Mouse (Mus musculus): ENCODE measurements around the gene Rnaset2a. TPM values are rescaled to one million over a fixed set of nuclear protein-coding genes. Genes with fewer than 3 reads are reported as not detected.
"Not testable (repeated sequence)": the region's sequence is repeated elsewhere in the genome, so short reads cannot be mapped to it uniquely, and the experiment has no call there.

Gene Rnaset2a
- total RNA-seq (2014; rRNA removed) (12.9 and 17.4 TPM in 2 replicates), polyA plus RNA-seq (2015; fragmentation: Nextera tagmentation; extraction: Ambion mirVana) (12.6 and 15.1 TPM in 2 replicates)

DNA sequence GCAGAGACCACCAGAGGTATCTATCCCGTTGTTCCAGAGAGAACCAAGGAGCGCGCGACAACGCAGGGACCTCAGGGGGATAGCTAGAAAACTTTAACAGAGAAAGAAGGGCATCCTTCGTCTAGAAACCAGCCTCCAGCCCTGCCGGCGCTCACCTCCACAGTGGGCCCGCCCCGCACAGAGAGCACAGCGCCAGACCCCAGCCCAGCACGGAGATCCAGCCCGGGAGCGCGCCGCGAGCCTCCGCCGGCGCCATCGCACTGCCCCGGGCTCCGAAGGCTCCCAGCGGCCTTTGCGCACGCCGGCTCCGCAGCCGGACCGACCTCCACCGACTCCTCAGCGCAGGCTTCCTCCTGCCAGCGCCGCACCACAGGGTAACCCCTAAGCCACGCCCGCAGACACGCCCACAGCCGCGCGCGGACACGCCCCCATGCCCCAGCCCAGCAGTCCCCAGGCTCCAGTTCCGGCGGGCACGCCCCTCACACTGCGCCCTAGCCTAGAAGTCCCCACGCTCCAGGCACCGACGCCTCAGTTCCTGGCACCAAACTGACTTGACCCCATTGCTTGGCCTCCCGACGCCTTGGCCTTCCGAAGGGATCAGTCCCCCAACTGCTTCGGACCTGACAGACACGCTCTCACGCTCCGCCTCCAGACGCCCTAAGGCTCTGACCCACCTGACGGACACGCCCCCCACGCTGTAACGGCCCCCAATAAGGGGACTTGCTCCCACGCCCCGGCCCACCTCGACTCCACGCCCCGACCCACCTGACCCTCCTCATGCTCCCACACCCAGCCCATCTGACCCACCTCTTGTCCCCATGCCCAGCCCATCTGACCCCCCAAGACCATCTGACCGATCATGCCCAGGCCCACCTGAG is at the start of gene Rnaset2a, which contains the start of gene Gm49673:
TSS of gene Rnaset2a (minus strand) at position 659 of the 878 bp plus-strand sequence.
TSS of gene Gm49673 (minus strand) at position 350 of the 878 bp plus-strand sequence.
- not testable (repeated sequence) for H3K9ac ChIP-seq (replicated peaks; ENCODE audit: low read length, poor library complexity, severe bottlenecking)
- peak within 1 kb of the TSS; percentile 53 for H3K4me2 ChIP-seq (ENCODE audit: low read depth, low read length, poor library complexity, severe bottlenecking)

DNA sequence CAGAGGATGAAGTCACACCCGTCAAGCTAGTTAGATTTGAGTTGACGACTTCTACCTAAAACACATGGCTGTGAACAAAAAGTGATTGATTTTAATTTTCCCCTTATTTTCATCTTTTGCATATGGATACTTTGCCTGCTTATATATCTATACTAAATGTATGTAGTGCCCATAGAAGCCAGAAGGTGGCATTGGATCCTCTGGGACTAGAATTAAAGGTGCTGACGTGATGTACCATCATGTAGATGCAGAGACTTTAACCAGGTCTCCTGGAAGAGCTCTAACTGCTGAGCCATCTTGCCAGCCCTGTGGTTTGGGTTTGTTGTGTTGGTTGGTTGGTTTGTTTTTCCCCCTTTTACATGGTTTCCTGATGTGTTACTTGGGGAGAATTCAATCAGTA is 49.8 kb upstream of the Rnaset2a start:
- Histone ChIP-seq H3K9me3 (ENCODE audit: low read length) (no peaks in the 10 kb centered on the region), H3K9ac (replicated peaks; ENCODE audit: low read length, poor library complexity, severe bottlenecking) (no peak overlapping the region), H3K27ac (ENCODE audit: low read depth, low read length) (no peak overlapping the region), H3K4me1 (ENCODE audit: insufficient read depth, low read length) (no peaks in the 10 kb centered on the region), H3K27me3 (ENCODE audit: insufficient read depth, low read length) (no peaks in the 10 kb centered on the region), H3K4me2 (ENCODE audit: low read depth, low read length, poor library complexity, severe bottlenecking) (no peak overlapping the region), H3K4me3 (ENCODE audit: low read depth, low read length) (no peak overlapping the region), H3K36me3 (ENCODE audit: insufficient read depth, low read length) (peaks cover 9% of the 10 kb centered on the region; the same call in 1 of the 2 replicates)
- peak; percentile 65 for DNase-seq (ENCODE audit: low spot score)
- 77% methylated on average over 3 of the region's 3 CpGs for WGBS
- peak; percentile 70 for TF ChIP-seq CTCF (IDR thresholded peaks at IDR 0.05)
- ATAC-seq (ENCODE audit: low FRiP score), result no peak

More for the DNA sequence above, at the start of gene Rnaset2a, which contains the start of gene Gm49673:
- WGBS, result under 1% methylated on average over 41 of the region's 67 CpGs
- not testable (repeated sequence) for H3K27me3 ChIP-seq (ENCODE audit: insufficient read depth, low read length); H3K4me1 ChIP-seq (ENCODE audit: insufficient read depth, low read length); H3K36me3 ChIP-seq (ENCODE audit: insufficient read depth, low read length); H3K9me3 ChIP-seq (ENCODE audit: low read length); H3K27ac ChIP-seq (ENCODE audit: low read depth, low read length); DNase-seq (ENCODE audit: low spot score)
- peak within 1 kb of the TSS; percentile 40 for H3K4me3 ChIP-seq (ENCODE audit: low read depth, low read length)
- peak; percentile 92 for ATAC-seq (ENCODE audit: low FRiP score)

DNA sequence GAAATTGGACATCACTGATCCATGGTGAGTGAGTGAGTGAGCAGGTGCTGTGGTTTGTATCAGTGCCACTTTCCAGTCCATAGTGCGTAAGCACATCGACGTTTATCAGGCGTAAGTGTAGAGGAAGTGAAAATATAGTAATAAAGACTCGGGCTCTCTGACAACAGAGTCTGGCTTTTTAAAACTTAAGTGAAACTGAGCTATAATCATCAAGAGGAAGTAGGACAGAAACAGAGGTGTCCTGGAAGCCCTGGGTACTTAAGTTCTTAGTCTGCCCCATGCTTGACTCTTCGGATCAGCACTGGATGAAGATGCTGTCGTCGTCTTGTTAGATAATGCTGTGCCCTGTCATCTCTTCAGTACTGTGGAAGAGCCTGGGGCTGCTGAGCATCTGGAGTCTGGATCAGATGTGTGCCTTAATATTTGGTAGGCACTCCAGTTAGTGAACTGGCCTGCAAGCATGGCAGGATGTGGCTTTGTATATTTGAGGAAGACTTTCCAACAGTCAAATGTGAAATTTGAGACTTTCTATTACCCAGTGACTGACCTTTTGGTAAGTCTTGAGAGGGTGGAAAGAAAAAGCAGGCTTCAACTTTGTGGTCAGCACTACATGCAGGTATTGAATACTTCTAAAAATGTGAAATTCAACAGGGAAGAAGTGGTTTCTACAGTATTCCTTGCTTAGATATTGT is 47.9 kb upstream of the Rnaset2a start:
- no peak for TF ChIP-seq CTCF (IDR thresholded peaks at IDR 0.05)
- Histone ChIP-seq H3K27ac (ENCODE audit: low read depth, low read length) (no peak overlapping the region), H3K4me2 (ENCODE audit: low read depth, low read length, poor library complexity, severe bottlenecking) (no peak overlapping the region), H3K9ac (replicated peaks; ENCODE audit: low read length, poor library complexity, severe bottlenecking) (no peak overlapping the region), H3K4me3 (ENCODE audit: low read depth, low read length) (no peak overlapping the region), H3K27me3 (ENCODE audit: insufficient read depth, low read length) (no peaks in the 10 kb centered on the region), H3K36me3 (ENCODE audit: insufficient read depth, low read length) (peaks cover 15% of the 10 kb centered on the region; the same call in 1 of the 2 replicates), H3K9me3 (ENCODE audit: low read length) (no peaks in the 10 kb centered on the region), H3K4me1 (ENCODE audit: insufficient read depth, low read length) (no peaks in the 10 kb centered on the region)
- no peak for DNase-seq (ENCODE audit: low spot score)
- WGBS, result 94% methylated on average over 8 of the region's 8 CpGs
- no peak for ATAC-seq (ENCODE audit: low FRiP score)

DNA sequence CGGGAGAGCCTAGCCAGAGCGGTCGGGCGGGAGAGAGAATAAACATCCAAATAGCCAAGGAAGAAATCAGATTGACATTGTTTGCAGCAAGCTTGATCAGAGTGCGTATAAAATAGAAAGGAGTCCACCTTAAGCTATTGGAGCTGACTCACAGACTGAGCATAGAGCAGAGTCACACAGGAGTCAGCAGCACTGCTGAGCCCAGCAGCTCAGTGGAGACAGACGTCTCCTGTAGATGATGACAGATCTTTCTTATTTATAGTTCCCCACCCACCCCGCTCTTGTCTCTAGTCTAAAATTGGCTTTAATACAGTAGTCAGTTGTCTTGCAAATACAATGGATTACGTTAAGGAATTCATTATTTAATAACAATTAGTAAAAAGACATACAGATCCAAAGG is 45.8 kb upstream of the Rnaset2a start:
- WGBS, result 93% methylated on average over 8 of the region's 8 CpGs
- Histone ChIP-seq H3K4me2 (ENCODE audit: low read depth, low read length, poor library complexity, severe bottlenecking) (no peak overlapping the region), H3K27me3 (ENCODE audit: insufficient read depth, low read length) (no peaks in the 10 kb centered on the region), H3K9me3 (ENCODE audit: low read length) (no peaks in the 10 kb centered on the region), H3K27ac (ENCODE audit: low read depth, low read length) (no peak overlapping the region), H3K4me3 (ENCODE audit: low read depth, low read length) (no peak overlapping the region), H3K4me1 (ENCODE audit: insufficient read depth, low read length) (no peaks in the 10 kb centered on the region), H3K9ac (replicated peaks; ENCODE audit: low read length, poor library complexity, severe bottlenecking) (no peak overlapping the region), H3K36me3 (ENCODE audit: insufficient read depth, low read length) (peaks cover 30% of the 10 kb centered on the region; the same call in 1 of the 2 replicates)
- TF ChIP-seq CTCF (IDR thresholded peaks at IDR 0.05), result no peak
- DNase-seq (ENCODE audit: low spot score), result no peak
- ATAC-seq (ENCODE audit: low FRiP score), result no peak

DNA sequence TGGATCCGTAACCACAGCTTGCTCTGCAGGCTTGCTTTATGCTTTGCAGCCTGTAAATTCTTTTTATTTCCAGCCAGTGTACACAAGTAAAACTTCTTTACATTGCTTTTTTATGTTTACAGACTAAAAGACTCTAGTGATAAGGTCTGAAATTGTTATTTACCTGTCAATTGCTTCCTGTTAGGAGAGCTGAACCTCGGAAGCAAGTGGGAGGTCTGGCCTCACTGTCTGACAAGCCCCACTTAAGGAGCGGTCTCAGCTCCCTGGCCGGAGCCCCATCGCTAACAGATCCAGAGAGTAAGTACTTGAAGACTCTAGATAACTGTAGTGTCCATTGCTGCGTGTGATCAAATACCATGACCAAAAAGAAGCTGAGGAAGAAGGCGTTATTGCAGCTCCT is 36.3 kb upstream of the Rnaset2a start:
- Histone ChIP-seq H3K4me2 (ENCODE audit: low read depth, low read length, poor library complexity, severe bottlenecking) (no peak overlapping the region), H3K36me3 (ENCODE audit: insufficient read depth, low read length) (peaks cover 53% of the 10 kb centered on the region), H3K27me3 (ENCODE audit: insufficient read depth, low read length) (no peaks in the 10 kb centered on the region), H3K9me3 (ENCODE audit: low read length) (no peaks in the 10 kb centered on the region), H3K4me1 (ENCODE audit: insufficient read depth, low read length) (no peaks in the 10 kb centered on the region), H3K27ac (ENCODE audit: low read depth, low read length) (no peak overlapping the region), H3K4me3 (ENCODE audit: low read depth, low read length) (no peak overlapping the region), H3K9ac (replicated peaks; ENCODE audit: low read length, poor library complexity, severe bottlenecking) (no peak overlapping the region)
- TF ChIP-seq CTCF (IDR thresholded peaks at IDR 0.05), result no peak
- DNase-seq (ENCODE audit: low spot score) (no peak), ATAC-seq (ENCODE audit: low FRiP score) (no peak)
- WGBS, result 92% methylated on average over 7 of the region's 7 CpGs

Data from midbrain, postnatal 0 days (tissue).